Mouse (Mus musculus): ENCODE results near the gene Sgtb.

Sgtb gene

GRCm38 (mm10) chr13:104109816-104110521, 428 bp downstream of the Sgtb start:
- DNase-seq, result no peak

- DNase-seq, result no peak
Measured at GRCm38 (mm10) chr13:104110526-104110925, 985 bp downstream of the Sgtb start.

- peak; percentile 10 for DNase-seq
Measured at GRCm38 (mm10) chr13:104112266-104112900, 2.8 kb downstream of the Sgtb start.

GRCm38 (mm10) chr13:104113782-104114181, 4.2 kb downstream of the Sgtb start:
- peak; percentile 36 for DNase-seq

- no peak for DNase-seq
Measured at GRCm38 (mm10) chr13:104114827-104115226, 5.3 kb downstream of the Sgtb start.

- DNase-seq, result no peak
Measured at GRCm38 (mm10) chr13:104122078-104122840, 12.7 kb downstream of the Sgtb start.

- no peak for DNase-seq
Measured at GRCm38 (mm10) chr13:104123662-104124381, 14.3 kb downstream of the Sgtb start.

GRCm38 (mm10) chr13:104132561-104132960, 23.0 kb downstream of the Sgtb start:
- no peak for DNase-seq

- DNase-seq, result no peak
Measured at GRCm38 (mm10) chr13:104134510-104135085, 25.1 kb downstream of the Sgtb start.

GRCm38 (mm10) chr13:104139369-104140209, 30.0 kb downstream of the Sgtb start:
- peak; percentile 81 for DNase-seq

- no peak for DNase-seq
Measured at GRCm38 (mm10) chr13:104144871-104145270, 35.3 kb downstream of the Sgtb start.

- DNase-seq, result no peak
Measured at GRCm38 (mm10) chr13:104145646-104146045, 36.1 kb downstream of the Sgtb start.

- DNase-seq, result no peak
Measured at GRCm38 (mm10) chr13:104154180-104154579, 44.6 kb downstream of the Sgtb start.

GRCm38 (mm10) chr13:104155106-104155505, 45.6 kb downstream of the Sgtb start:
- DNase-seq, result no peak

GRCm38 (mm10) chr13:104155686-104156085, 46.1 kb downstream of the Sgtb start:
- DNase-seq, result no peak

GRCm38 (mm10) chr13:104171711-104172110, 62.2 kb downstream of the Sgtb start:
- DNase-seq, result no peak

- DNase-seq, result no peak
Measured at GRCm38 (mm10) chr13:104172498-104172897, 63.0 kb downstream of the Sgtb start.

- no peak for DNase-seq
Measured at GRCm38 (mm10) chr13:104176874-104177273, 67.3 kb downstream of the Sgtb start.

GRCm38 (mm10) chr13:104177796-104178649, 68.5 kb downstream of the Sgtb start, which contains the start of gene Trappc13:
Gene Trappc13, minus strand, starts transcription at chr13:104178469.
- no peak for DNase-seq

GRCm38 (mm10) chr13:104178650-104179121, 69.1 kb downstream of the Sgtb start, which contains the start of gene Trim23:
Gene Trim23, plus strand, starts transcription at chr13:104178797.
- peak; percentile 99 for DNase-seq
